Mouse (Mus musculus) testis, adult 2 months (tissue): ENCODE measurements at regions not wholly inside any gene's neighbourhood (a gene's known extent, or its start where the extent isn't known, plus 50 kb on each side); places are given as distances from the start of the nearest gene placed in this dataset.

Experiments used
- CTCF ChIP-seq: fragments of 200-500 bp; IDR thresholded peaks from 2 replicates; pipeline ENCODE4 v1.5.1; 2012; ENCODE audit warnings: low read depth, mild to moderate bottlenecking, inconsistent platforms, low read length, moderate library complexity; ENCODE audit not compliant: control insufficient read depth, insufficient read depth, insufficient replicate concordance
- POLR2A ChIP-seq: fragments of 200-500 bp; IDR thresholded peaks from 2 replicates; pipeline ENCODE4 v1.6.1; 2012; ENCODE audit warnings: low read depth, mild to moderate bottlenecking, inconsistent platforms, low read length, moderate library complexity; ENCODE audit not compliant: control insufficient read depth

DNA sequence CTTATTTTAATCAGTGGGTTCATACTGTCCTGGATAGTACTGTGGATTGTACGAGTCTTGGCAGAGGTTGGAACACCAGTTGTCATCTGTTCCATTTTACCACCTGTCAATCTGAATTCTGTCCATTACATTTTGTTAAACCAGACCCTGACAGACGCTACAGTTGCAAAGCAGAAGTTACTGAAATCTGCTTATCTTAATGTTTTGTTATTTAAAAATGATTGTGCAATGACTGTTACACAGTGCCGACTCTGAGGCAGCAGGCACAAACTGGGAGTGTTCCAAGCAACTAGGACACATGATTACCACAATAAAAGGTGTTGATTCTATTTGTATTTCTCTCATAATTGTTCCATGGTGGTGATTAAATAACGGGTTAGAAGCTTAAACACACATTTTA lies 229.8 kb upstream of the Camk1g start:
- no peak for TF ChIP-seq POLR2A
- no peak for TF ChIP-seq CTCF
